Mouse (Mus musculus) CH12.LX (cell line): ENCODE data around the gene Ptges3. TPM values are rescaled to one million over a fixed set of nuclear protein-coding genes. Genes with fewer than 3 reads are reported as not detected.

Experiments
- DNase-seq: peaks from one replicate; pipeline ENCODE4 v3.0.0-alpha.2; 2013; ENCODE audit errors: extremely low read depth
- H3K27ac ChIP-seq: 2 replicates; pipeline ENCODE4 v1.5.1; 2012; ENCODE audit warnings: low read depth, mild to moderate bottlenecking, control low read depth, moderate library complexity; ENCODE audit not compliant: insufficient read depth
- H3K27me3 ChIP-seq: replicated peaks from 2 replicates; pipeline ENCODE3; 2012; ENCODE audit warnings: inconsistent platforms
- H3K36me3 ChIP-seq, 2 experiments: replicated peaks in 1 of 2; 2 replicates each; pipeline versions ENCODE3 to v1.6.1; 2012; ENCODE audit warnings: inconsistent platforms in 1 of 2, low read length in 1 of 2, mild to moderate bottlenecking in 1 of 2, mixed read lengths in 1 of 2, moderate library complexity in 1 of 2; ENCODE audit not compliant: control insufficient read depth in 1 of 2, insufficient read depth in 1 of 2
- H3K4me1 ChIP-seq, 2 experiments: 2 replicates each; pipeline ENCODE4 v1.6.1; 2012; ENCODE audit warnings: inconsistent platforms in 1 of 2, moderate library complexity in 1 of 2; ENCODE audit not compliant: insufficient read depth in 2 of 2, control insufficient read depth in 1 of 2
- H3K4me2 ChIP-seq: 2 replicates; pipeline ENCODE4 v1.6.1; 2012; ENCODE audit warnings: low read depth, mild to moderate bottlenecking, control low read depth; ENCODE audit not compliant: poor library complexity, insufficient read depth, severe bottlenecking
- H3K4me3 ChIP-seq, 3 experiments: fragments of 150-350 bp in 1 of 3; sonication (generic) in 1 of 3; replicated peaks in 1 of 3; 2 replicates each; pipeline versions ENCODE3 to v1.5.1; 2011 to 2012; ENCODE audit warnings: low read depth in 2 of 3, low read length in 2 of 3, mild to moderate bottlenecking in 2 of 3, moderate library complexity in 2 of 3, control low read depth in 1 of 3, improper control_type of control experiment in 1 of 3, inconsistent platforms in 1 of 3, mixed read lengths in 1 of 3; ENCODE audit not compliant: poor library complexity in 1 of 3
- H3K79me2 ChIP-seq: replicated peaks from 2 replicates; pipeline ENCODE4 v1.6.1; 2012; ENCODE audit warnings: mild to moderate bottlenecking, moderate library complexity; ENCODE audit not compliant: control insufficient read depth, poor library complexity, insufficient read depth, severe bottlenecking; ENCODE audit errors: extremely low read depth
- H3K9ac ChIP-seq: 2 replicates; pipeline ENCODE4 v1.6.1; 2012; ENCODE audit warnings: low read depth, mild to moderate bottlenecking, control low read depth, moderate library complexity; ENCODE audit not compliant: insufficient read depth
- H3K9me3 ChIP-seq: replicated peaks from 2 replicates; pipeline ENCODE3; 2012; ENCODE audit warnings: low read length, inconsistent platforms, mixed read lengths
- CHD1 ChIP-seq: IDR thresholded peaks from 2 replicates; pipeline ENCODE4 v1.6.1; 2012; ENCODE audit warnings: low read depth, low read length, improper control_type of control experiment, inconsistent platforms
- CHD2 ChIP-seq: IDR thresholded peaks from 2 replicates; pipeline ENCODE4 v1.6.1; 2011; ENCODE audit warnings: low read length, improper control_type of control experiment
- ELF1 ChIP-seq: IDR thresholded peaks from 2 replicates; pipeline ENCODE4 v1.6.1; 2014; ENCODE audit warnings: low read depth, mild to moderate bottlenecking, inconsistent platforms, low read length, improper control_type of control experiment
- EP300 ChIP-seq: IDR thresholded peaks from 2 replicates; pipeline ENCODE4 v1.6.1; 2011; ENCODE audit warnings: low read length, improper control_type of control experiment
- ETS1 ChIP-seq: conservative IDR thresholded peaks from 2 replicates; pipeline ENCODE4 v1.6.1; 2012; ENCODE audit warnings: low read depth, mild to moderate bottlenecking, inconsistent platforms, low read length, improper control_type of control experiment, moderate library complexity
- HCFC1 ChIP-seq: IDR thresholded peaks from 2 replicates; pipeline ENCODE4 v1.6.1; 2012; ENCODE audit warnings: low read depth, mild to moderate bottlenecking, inconsistent platforms, low read length, improper control_type of control experiment
- IRF4 ChIP-seq: IDR thresholded peaks from 2 replicates; pipeline ENCODE4 v1.6.1; 2014; ENCODE audit warnings: low read depth, mild to moderate bottlenecking, inconsistent platforms, low read length, improper control_type of control experiment
- JUN ChIP-seq: IDR thresholded peaks from 2 replicates; pipeline ENCODE4 v1.6.1; 2011; ENCODE audit warnings: low read depth, mild to moderate bottlenecking, low read length, improper control_type of control experiment, moderate library complexity; ENCODE audit not compliant: insufficient read depth
- KAT2A ChIP-seq: IDR thresholded peaks from 2 replicates; pipeline ENCODE4 v1.6.1; 2012; ENCODE audit warnings: low read length, improper control_type of control experiment, inconsistent platforms; ENCODE audit not compliant: insufficient replicate concordance
- MEF2A ChIP-seq: IDR thresholded peaks from 2 replicates; pipeline ENCODE4 v1.6.1; 2014; ENCODE audit warnings: low read depth, mild to moderate bottlenecking, inconsistent platforms, low read length, improper control_type of control experiment, borderline replicate concordance
- MXI1 ChIP-seq: IDR thresholded peaks from 2 replicates; pipeline ENCODE4 v1.6.1; 2011; ENCODE audit warnings: mild to moderate bottlenecking, low read depth, low read length, improper control_type of control experiment
- NELFE ChIP-seq: IDR thresholded peaks from 2 replicates; pipeline ENCODE4 v1.6.1; 2011; ENCODE audit warnings: low read depth, low read length, improper control_type of control experiment
- SIN3A ChIP-seq: IDR thresholded peaks from 2 replicates; pipeline ENCODE4 v1.6.1; 2012; ENCODE audit warnings: low read length, improper control_type of control experiment, inconsistent platforms
- TCF12 ChIP-seq: IDR thresholded peaks from 2 replicates; pipeline ENCODE4 v1.6.1; 2014; ENCODE audit warnings: low read depth, mild to moderate bottlenecking, inconsistent platforms, low read length, improper control_type of control experiment
- ZC3H11A ChIP-seq: IDR thresholded peaks from 2 replicates; pipeline ENCODE4 v1.6.1; 2012; ENCODE audit warnings: low read depth, mild to moderate bottlenecking, inconsistent platforms, low read length, improper control_type of control experiment
- dilution Hi-C: fragments of 300-500 bp; cut with MboI; formaldehyde crosslinking; loops from 2 replicates; pipeline ENCODE4 v1.14.3; 2020; ENCODE audit warnings: low sequenced_read_pairs; ENCODE audit not compliant: extremely low pct_unique_long_range_greater_than_20kb, extremely low pct_ligation_motif_present
- in situ Hi-C: fragments of 300-500 bp; cut with MboI; formaldehyde crosslinking; loops from 3 replicates; pipeline ENCODE4 v1.14.3; 2019; ENCODE audit warnings: low sequenced_read_pairs, low pct_ligation_motif_present, low pct_unique_long_range_greater_than_20kb, mixed read lengths
- polyA plus RNA-seq: library from polyadenylated mRNA; unstranded; fragments of >175 nt; gene quantifications from 2 replicates; pipeline ENCODE4 v1.2.1, GENCODE M21; 2012; ENCODE audit warnings: low read depth; ENCODE audit not compliant: insufficient read length
- total RNA-seq, 2 experiments: library from RNA; depleted of rRNA; stranded (reverse); fragments of 300-350 nt in 1 of 2; fragments of >200 nt in 1 of 2; gene quantifications; 2 replicates each; pipeline ENCODE4 v1.2.3; 2012 to 2014

The Ptges3 gene
- total and polyA plus RNA-seq, 3 experiments, result 124 to 274 (median 196) TPM

- in situ Hi-C loops, result loop anchor here (10.0 kb wide), 1 partner anchor 47 kb away; no protein-coding TSS in a partner anchor
- dilution Hi-C loops, result no loop called here
- peak; percentile 69 for DNase-seq
- Histone ChIP-seq H3K27ac (peak overlapping the region; percentile 65), H3K79me2 (peaks cover 53% of the 10 kb centered on the region), H3K27me3 (no peaks in the 10 kb centered on the region), H3K9me3 (no peaks in the 10 kb centered on the region), H3K9ac (peak overlapping the region; percentile 86)
- TF ChIP-seq MXI1 (no peak), TCF12 (peak; percentile 57; the same call in 1 of the 2 replicates), CHD2 (peak; percentile 71), HCFC1 (no peak; the same call in 1 of the 2 replicates), MEF2A (0 out of 2 replicates have a peak, but pooled peaks have one; percentile 10), EP300 (peak; percentile 25; the same call in 1 of the 2 replicates), IRF4 (peak; percentile 72), ELF1 (peak; percentile 47), SIN3A (peak; percentile 77; the same call in 1 of the 2 replicates), KAT2A (no peak), ETS1 (0 out of 2 replicates have a peak, but pooled peaks have one; percentile 24)
- TF ChIP-seq, all 38 proteins: peak for 8
- Histone ChIP-seq H3K4me1 (peaks cover 4 to 42% of the 10 kb centered on the region in 2 experiments; a peak in 3 of 4 replicates), H3K4me2 (peak overlapping the region; percentile 89), H3K4me3 (peak overlapping the region; percentile 77 to 87 (median 84)), H3K36me3 (peaks cover 0 to 17% of the 10 kb centered on the region in 2 experiments)
These were observed 38.8 kb downstream of the Ptges3 start for GRCm38 (mm10) chr10:128097587-128097971.

GRCm38 (mm10) chr10:128110103-128110761 is 51.5 kb downstream of the Ptges3 start:
- no peak overlapping the region for H3K27ac ChIP-seq
- peaks cover 51 to 81% of the 10 kb centered on the region in 2 experiments for H3K36me3 ChIP-seq
- no peaks in the 10 kb centered on the region for H3K9me3 ChIP-seq
- no peak overlapping the region for H3K9ac ChIP-seq
- H3K79me2 ChIP-seq, result peaks cover 21% of the 10 kb centered on the region
- in situ Hi-C loops (no loop called here), dilution Hi-C loops (no loop called here)
- no peak overlapping the region for H3K4me2 ChIP-seq
- TF ChIP-seq CHD1, result no peak
- TF ChIP-seq SIN3A, result no peak
- no peak for TF ChIP-seq JUN
- no peak for TF ChIP-seq CHD2
- TF ChIP-seq ZC3H11A, result no peak
- no peak for TF ChIP-seq NELFE
- no peak for DNase-seq
- H3K4me3 ChIP-seq, result no peak overlapping the region
- H3K4me1 ChIP-seq, result peaks cover 5 to 37% of the 10 kb centered on the region in 2 experiments; a peak in 3 of 4 replicates
- no peaks in the 10 kb centered on the region for H3K27me3 ChIP-seq
